Mouse (Mus musculus) c-Kit-negative CD71-positive TER-119-positive erythroid progenitor cells, embryonic 14.5 days (primary cell): Measurements from ENCODE around the gene Acot3.
A peak's percentile ranks its signal among the peaks of the same experiment; 100 is the strongest.
"Not testable (repeated sequence)": the region's sequence is repeated elsewhere in the genome, so short reads cannot be mapped to it uniquely, and the experiment has no call there.

Source experiments
- DNase-seq: peaks from one replicate; pipeline ENCODE4 v3.0.0-alpha.2; 2013; ENCODE audit warnings: low read depth, low spot score

The Acot3 gene

GRCm38 (mm10) chr12:84042248-84042647, 9.7 kb upstream of the Acot3 start:
- DNase-seq: no peak

DNA sequence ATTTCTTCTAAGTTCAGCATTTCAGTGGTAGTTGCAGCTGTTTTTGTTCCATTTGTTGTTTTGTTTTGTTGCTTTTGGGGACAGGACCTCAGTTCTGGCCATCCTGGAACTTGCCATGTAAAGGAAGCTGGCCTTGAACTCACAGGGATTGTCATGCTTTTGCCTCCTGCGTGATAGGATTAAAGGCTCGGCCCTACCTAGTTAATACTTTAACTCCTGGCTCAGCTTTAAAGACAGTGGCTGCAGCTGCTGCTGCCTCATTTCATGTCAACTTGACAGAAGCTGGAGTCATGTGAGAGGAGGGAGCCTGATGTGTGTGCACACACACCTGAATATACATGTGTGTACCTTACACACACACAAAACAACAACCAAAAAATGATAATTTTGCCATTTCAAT, 7.9 kb upstream of the Acot3 start:
- DNase-seq: no peak

DNA sequence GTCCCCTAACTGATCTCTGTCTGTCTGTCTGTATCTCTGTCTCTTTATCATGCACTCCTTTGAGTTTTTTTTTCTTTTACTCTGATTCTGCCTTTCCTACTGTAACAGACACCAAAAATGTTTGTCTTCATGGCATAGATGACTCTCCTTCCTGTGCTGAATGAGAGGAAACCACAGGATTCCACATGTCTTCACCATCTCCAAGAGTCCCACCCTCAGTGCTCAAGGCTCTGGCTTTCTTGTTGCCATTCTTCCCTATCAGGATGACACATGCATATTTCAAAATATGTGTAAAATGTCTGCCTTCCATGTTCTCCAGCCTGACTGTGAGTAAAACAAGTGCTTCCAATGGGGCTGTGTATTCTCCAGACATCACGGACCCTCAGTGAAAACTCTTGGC, 5.0 kb upstream of the Acot3 start:
- no peak for DNase-seq

- DNase-seq: not testable (repeated sequence)
Measured at GRCm38 (mm10) chr12:84050744-84051143, 1.2 kb upstream of the Acot3 start.

- DNase-seq: no peak
Measured at GRCm38 (mm10) chr12:84052609-84053008, 665 bp downstream of the Acot3 start.

DNA sequence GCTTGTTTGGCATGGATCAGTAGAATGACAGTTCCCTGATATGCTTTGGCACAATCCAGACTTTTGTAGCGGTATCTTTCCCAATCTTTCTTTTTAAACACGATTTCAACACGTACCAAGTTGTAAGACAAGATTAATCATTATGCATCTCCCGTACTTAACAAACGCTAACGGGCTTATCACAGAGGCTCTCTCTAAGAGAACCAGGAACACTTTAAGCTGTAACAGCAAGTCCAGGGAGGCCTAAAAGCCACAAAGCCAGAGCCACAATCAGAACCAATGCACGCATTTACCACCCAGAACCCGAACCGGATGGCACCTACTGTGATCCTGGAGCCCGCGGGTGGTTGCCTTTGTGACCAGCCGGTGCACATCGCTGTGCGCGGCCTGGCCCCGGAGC, 1.2 kb downstream of the Acot3 start:
- DNase-seq: no peak

- DNase-seq: no peak
Measured at GRCm38 (mm10) chr12:84053679-84054391, 1.9 kb downstream of the Acot3 start.

DNA sequence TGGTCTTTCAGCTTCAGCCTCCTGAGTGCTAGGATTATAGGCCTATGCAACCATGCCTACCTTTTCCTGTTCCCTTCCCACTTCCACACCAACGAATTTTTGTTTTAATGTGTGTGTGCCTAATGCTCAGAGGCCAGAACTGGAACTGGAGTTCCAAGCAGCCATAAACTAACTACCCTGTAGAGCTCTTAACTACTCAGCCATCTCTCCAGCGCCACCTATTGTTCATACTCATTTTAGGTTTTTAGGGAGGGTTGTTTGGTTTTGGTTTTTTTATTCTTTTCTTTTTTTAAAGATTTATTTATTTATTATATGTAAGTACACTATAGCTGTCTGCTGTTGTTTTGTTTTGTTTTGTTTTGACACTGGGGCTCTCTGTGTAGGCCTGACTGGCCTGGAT, 9.0 kb downstream of the Acot3 start:
- DNase-seq: no peak

DNA sequence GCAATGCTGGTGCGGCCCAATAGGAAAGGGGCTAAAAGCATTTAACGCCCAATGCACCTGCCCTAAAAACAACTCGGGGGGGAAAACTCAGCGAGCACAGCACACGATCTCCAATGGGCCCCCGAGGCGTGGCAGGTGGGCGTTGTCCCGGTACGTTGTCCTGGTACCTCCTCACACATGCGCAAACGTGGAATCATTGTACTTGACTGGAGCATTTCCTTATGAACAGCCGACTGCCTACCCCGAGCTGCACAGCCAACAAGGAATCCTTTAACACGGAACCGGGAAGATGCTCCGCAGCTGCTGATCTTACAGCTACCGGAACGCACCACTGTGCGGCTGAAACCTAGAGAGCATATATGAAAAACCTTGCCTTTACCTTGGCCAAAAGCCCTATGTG, 10.4 kb downstream of the Acot3 start:
- no peak for DNase-seq

GRCm38 (mm10) chr12:84063228-84063627, 11.3 kb downstream of the Acot3 start:
- peak; percentile 5 for DNase-seq

- DNase-seq: no peak
Measured at GRCm38 (mm10) chr12:84063833-84064232, 11.9 kb downstream of the Acot3 start.

- no peak for DNase-seq
Measured at GRCm38 (mm10) chr12:84064621-84065020, 12.7 kb downstream of the Acot3 start.

- no peak for DNase-seq
Measured at GRCm38 (mm10) chr12:84067752-84068151, 15.8 kb downstream of the Acot3 start.

DNA sequence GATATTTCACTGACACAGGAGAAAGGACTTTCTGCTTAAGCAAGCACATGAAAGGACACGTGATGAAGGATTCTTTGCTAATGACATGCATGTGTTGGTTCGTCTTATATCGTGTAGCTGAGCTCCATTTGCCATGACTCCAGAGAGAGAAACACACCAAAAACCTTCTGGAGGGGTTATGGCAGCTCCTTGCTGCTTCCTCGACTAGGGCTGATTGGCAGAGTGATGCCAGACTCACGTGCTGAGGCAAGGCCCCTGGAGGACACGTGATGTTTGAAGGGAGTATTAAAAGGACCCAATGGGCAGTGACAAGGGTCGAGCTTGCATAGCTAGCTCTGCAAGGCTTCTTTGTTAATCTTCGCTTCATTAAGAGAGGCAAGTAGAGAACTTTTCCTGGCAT, 16.4 kb downstream of the Acot3 start:
- no peak for DNase-seq

DNA sequence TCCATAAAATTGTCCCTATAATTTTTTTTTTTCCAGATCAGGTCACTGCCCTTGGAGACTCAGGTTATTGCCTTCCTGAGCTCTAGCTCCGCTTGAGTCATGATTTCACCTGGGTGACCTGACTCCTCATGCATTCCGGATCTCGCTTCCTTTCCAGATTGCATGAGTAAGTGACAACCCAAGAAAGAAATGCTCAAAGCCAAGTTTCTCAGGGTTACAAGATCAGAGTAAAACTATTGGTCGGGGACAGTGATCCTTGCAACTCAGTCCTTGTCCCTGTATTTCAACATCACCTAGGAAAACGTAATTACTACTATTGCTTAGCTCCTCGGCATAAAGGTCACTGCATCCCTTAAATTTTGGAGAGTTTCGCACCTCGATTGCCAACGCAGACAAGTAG, 17.0 kb downstream of the Acot3 start, which contains the start of gene Acot5:
Acot5 (plus strand) TSS at position 340 of the 400 bp plus-strand sequence.
- no peak for DNase-seq

- DNase-seq: not testable (repeated sequence)
Measured at GRCm38 (mm10) chr12:84069582-84069981, 17.6 kb downstream of the Acot3 start.

DNA sequence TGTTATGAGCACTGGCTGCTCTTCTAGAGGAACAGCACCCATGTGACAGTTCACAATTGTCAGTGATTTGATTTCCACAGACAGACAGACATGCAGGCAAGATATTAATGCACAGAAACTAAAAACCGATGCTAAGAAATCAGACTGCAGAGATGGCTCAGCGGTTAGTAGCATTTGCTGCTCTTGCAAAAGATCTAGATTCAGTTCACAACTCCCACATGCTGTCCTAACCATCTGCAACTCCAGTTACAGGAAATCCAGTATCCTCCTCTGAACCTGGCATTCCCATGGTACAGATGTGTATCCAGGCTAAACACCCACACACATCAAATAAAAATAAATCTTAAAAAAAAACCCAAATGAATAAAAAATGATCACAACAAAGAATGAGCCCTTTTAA, 19.8 kb downstream of the Acot3 start:
- DNase-seq: no peak

DNA sequence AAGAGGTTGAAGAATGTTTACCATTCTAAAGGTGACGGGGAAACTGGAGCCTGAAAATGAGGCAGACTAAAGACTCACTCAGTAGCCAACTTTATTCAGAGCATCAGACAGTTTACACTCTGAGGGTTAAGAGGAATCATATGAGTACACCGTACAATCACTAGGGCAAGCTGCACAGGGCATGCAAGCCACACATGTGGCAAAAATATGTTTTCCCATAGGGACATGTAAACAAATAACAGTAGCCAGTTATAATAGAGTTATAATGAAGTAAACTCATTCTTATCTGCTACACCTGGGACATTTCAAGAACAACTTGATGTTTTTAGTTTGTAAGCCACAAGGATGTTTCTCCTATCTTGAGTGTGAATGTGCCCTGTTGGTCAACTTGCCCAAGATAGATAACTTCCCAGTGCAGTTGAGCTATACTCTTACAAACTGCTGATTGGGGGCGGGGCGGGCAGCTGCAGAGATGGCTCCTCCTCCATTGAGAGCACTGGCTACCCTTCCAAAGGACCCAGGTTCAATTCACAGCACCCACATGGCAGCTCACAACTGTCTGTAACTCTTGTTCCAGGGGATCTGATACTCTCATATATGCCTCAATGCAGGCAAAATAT, 25.5 kb downstream of the Acot3 start:
- DNase-seq: no peak

DNA sequence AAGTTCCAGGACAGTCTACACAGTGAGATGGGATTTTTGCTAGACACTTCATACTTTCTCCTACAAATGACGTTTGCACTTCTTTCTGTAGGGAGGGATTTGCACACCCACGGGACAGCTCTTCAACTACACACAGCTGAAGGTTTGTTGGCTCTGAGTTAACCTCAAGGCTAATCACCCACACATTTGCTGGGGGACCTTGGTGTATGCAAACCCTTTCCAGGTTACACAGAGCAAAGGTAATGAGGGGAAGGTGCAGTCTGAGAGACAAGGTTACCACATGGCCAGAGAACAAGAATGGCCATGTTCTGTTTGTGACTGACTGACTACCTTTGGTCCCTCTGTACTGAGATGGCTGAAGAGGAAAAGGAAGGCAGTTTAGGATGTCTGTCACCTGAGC, 31.9 kb downstream of the Acot3 start:
- DNase-seq: no peak

- DNase-seq: no peak
Measured at GRCm38 (mm10) chr12:84084581-84084980, 32.6 kb downstream of the Acot3 start.

DNA sequence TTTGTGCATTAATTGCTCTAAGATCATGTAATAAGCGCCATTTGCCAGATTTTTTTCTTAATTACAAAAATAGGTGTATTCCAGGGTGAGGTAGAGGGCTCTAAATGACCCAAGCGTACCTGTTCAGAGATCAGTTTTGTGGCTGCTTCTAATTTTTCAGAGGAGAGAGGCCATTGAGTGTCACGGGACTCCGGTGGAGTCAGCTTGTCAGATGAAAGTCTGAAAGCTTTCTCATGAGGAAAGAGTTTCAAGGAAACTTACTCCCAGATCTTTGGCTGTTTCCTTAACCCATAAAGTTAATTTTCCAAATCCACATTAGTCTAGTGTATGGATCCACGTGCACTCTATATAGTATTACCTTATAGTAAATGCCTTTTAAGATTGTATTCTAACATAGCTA, 42.7 kb downstream of the Acot3 start:
- not testable (repeated sequence) for DNase-seq

- no peak for DNase-seq
Measured at GRCm38 (mm10) chr12:84099605-84100004, 47.7 kb downstream of the Acot3 start.

- no peak for DNase-seq
Measured at GRCm38 (mm10) chr12:84100071-84100470, 48.1 kb downstream of the Acot3 start.
